Mouse (Mus musculus): ENCODE measurements around the gene Cops3.

Gene Cops3

GRCm38 (mm10) chr11:59810480-59811158 lies 29.0 kb downstream of the Cops3 start:
- no peak for DNase-seq (ENCODE audit: low spot score)

DNA sequence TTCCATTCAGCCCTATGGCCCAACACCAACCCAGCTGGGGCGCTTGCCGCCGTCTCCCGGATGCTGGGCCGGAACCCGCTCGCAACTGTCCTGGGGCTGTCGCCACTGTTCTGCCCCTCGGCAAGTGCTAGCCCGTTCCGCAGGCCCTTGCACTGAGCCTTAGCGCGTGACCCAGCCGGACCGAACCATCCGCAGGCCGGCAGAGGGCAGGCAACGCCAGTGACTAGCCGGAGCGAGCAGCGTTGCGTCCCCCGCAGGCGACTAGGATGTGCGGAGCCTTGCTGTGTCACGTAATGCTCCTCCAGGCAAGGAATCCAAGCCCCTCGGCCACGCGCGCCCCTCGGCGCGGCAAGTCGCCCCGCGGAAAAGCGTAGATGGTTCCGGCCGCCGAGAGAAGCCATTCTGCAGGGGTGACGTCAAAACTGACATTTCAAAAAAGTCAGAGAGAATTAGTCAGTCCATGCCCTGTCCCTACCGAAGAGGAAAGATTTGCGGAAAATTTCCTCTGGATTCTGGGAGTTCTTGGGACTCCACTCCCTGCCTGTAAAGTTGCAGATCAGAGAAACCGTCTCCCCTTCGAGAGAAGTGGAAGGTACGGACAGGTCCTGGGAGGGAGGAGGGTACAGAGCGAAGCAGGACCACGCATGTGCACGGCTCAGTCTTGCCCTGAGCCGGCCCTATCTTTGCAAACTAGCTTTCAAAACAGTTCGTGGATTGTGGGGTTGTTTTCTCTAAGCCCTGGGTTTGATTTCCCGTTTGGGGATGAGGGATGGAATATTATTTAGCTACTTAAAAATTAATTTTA lies 29.8 kb downstream of the Cops3 start, which contains the start of gene Flcn:
Gene Flcn, minus strand, starts transcription at position 347 of the 805 bp plus-strand sequence.
- DNase-seq (ENCODE audit: low spot score): peak; percentile 82

- no peak for DNase-seq (ENCODE audit: low spot score)
These were observed 30.5 kb downstream of the Cops3 start for GRCm38 (mm10) chr11:59809071-59809669.

DNA sequence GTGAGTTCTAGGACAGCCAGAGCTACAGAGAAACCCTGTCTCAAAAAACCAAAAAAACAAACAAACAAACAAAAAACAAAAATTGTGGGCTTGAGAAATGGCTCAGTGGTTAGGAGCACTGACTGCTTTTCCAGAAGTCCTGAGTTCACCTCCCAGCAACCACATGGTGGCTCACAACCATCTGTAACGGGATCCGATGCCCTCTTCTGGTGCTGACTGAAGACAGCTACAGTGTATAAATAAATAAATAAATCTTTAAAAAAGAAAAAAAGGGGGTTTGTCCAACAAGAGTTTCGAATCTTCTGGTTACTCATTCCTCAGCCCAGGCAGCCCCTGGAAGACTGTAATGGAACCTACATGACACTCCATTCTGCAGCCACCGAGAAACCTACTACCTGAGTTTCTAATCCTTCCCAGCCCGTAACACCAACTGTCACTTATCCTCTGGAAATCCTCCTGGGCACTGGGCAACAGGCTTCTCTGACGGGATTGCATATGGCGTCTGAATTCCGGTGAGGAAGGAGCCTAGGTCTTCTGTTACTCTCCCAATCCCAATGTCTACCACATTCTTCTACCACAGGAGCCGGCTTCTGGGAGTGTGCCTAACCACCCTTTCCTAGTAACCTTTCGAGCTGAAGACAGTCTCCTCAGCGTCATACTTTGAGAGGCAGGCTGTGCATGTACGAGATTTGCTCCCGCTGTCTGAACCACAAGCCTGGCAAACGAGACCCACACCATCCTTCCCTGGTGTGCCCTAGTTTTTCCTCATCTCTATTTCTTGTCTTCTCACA lies 31.3 kb downstream of the Cops3 start:
- no peak for DNase-seq (ENCODE audit: low spot score)

GRCm38 (mm10) chr11:59805656-59806055 lies 34.0 kb downstream of the Cops3 start:
- no peak for DNase-seq (ENCODE audit: low spot score)

- DNase-seq (ENCODE audit: low spot score): no peak
These were observed 34.4 kb downstream of the Cops3 start for GRCm38 (mm10) chr11:59805256-59805655.

- DNase-seq (ENCODE audit: low spot score): no peak
These were observed 35.1 kb downstream of the Cops3 start for GRCm38 (mm10) chr11:59804409-59805110.

DNA sequence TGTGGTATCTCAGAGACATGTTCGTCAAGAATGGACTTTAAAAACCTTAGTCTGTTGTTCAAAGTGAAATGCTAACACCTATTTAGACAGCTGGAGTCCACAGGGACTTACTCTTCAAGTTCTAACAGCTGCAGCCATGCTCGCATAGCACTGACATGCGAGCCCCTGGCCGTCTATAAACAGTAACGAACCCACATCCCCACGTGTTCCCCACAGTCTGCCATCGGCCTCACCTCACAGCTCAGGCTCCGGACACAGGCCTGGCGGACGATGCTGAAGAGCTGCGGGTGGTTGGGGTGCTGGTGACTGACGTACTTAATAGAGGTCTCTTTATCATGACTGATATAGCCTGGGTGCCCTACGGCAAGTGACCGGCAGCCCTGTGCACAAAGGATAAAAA lies 36.1 kb downstream of the Cops3 start:
- no peak for DNase-seq (ENCODE audit: low spot score)

DNA sequence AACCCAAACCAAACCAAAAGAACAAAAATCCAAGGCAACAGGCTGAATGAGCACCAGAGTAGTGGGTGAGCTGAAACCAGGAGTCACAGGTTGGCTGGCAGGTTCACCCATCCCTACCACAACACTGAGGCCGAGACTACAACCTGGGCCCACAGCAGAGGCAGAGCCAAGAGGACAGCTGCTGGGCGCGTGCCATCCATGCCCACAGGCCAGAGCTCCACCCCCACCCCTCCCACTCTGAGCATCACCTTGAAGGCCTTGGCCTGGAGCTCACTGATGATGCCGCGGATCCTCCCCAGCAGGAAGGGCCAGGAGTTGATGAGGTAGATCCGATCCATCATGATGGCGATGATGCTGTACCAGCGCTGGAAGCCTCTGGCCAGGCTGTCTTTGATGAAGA lies 37.8 kb downstream of the Cops3 start:
- no peak for DNase-seq (ENCODE audit: low spot score)

GRCm38 (mm10) chr11:59800412-59800811 lies 39.2 kb downstream of the Cops3 start:
- DNase-seq (ENCODE audit: low spot score): no peak

DNA sequence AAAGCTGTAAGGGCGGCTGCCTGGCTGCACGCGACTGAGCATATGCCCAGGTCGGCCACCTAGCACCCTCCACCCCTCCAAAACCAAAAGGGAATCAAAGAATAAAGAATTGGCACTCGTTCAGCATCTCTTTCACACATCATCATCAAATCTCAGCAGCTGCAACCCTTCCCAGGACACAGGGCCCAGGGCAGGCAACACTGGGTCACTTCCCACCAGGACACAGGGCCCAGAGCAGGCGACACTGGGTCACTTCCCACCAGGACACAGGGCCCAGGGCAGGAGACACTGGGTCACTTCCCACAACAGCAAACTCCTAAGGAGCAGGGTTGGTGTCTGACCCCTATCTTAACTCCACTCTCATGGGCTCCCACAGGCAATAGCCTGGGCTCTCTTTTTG lies 46.2 kb downstream of the Cops3 start:
- DNase-seq (ENCODE audit: low spot score): no peak

DNA sequence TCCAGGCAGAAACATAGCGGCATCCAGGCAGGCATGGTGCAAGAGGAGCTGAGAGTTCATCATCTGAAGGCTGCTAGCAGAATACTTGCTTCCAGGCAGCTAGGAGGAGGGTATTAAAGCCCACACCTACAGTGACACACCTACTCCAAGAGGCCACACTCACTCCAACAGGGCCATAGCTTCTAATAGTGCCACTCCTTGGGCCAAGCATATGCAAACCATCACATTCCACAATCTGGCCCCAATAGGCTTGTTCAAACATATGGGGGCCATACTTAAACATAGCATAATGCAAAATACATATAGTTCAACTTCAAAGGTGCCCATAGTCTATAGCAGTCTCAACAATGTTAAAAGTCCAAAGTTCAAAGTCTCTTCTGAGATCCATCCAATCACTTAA lies 50.3 kb downstream of the Cops3 start:
- DNase-seq (ENCODE audit: low spot score): no peak

GRCm38 (mm10) chr11:59787199-59787781 lies 52.3 kb downstream of the Cops3 start, which contains the start of gene Pld6:
Pld6 (minus strand) TSS chr11:59787645.
- DNase-seq (ENCODE audit: low spot score): peak; percentile 85

DNA sequence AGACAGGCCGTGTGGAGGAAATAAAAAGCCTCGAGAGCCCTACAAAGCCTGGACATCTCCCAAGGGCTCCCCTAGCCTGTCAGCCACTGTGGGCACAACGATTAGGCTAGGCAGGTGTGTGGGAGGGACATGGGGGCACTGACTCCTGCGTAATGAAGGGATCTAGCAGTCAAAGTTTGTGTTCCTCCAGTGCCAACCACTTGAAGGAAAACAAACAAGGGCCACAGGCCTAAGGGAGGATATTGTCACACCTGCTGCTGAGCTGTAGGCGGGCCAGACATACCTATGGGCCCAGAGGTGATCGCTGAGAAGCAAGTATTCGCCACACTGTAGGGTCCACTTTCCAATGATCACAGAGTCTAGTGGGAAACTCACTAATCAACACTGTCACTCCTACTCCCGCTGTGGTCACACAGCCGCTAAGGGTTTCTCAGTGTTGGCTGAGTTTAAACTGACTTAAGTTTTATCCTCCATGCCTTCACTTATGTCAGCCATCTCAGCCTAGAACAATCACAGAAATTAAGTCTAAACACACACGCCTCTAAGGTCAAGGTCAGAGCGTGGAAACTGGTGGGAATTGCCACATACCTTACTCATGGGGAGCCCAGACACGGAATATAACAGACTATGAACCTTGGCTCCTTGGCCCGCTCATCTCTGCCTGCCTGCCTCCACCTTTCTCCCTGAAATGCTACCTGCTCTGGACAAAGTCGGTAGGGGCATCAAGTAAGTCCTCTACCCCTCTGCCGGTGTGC lies 53.0 kb downstream of the Cops3 start:
- DNase-seq (ENCODE audit: low spot score): no peak

DNA sequence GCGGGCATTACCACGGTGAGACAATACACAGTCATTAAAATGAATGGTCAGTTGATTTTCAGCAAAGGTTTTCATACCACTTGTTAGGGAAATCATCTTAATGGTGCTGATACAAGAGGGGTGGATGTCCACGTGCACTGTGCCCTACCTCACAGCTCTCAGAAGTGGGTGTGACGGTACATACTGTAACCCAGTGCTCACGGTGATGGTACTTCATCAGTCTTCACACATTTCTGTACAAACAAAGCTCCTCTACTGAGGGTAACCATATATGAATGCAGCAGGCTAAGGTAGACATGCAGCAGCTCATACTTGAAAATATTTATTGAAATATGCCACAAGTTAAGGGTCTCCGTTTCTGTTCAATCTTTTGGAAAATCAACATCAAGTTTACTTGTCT lies 56.0 kb downstream of the Cops3 start:
- no peak for DNase-seq (ENCODE audit: low spot score)

DNA sequence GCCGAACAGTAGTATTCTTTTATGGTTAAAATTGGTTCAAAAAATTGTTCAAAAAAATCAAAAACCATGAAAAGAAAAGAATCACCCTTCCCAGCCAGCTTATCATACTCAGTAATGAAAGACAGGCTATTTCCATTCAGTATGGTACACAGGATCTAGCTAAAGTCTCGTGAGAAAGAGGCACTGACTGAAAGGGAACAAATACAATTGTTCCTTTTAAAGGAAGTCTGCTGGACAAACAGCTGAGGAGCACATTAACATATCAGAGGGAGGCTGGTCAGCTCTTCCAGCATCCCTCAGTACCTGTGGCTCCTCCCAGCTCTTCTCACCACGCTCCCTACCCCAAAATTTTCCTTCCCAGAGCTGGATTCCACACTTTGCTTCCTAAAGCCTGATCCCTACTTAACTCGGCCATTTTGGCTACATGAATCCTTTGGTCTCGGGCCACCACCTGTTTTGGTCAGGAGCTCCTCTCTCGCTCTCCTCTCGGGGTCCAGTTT lies 57.5 kb downstream of the Cops3 start:
- no peak for DNase-seq (ENCODE audit: low spot score)

DNA sequence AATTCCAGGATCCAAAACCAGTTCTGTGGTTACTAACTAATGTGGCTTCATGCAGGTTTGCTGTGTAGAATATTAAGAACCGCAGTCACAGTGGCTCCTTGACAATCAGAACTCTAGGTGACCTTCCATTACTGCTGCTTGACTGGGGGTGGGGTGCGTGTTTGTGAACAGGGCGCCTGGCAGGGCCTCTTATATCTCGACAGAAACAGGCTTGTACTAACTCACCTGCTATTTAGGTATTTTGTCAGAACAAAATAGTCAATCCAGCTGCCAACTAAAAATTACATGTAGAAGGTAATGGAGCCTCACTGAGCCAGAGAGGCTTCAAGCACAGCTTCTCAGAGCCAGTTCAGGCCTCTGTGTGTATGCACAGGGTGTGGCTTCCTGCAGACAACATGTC lies 59.4 kb downstream of the Cops3 start:
- DNase-seq (ENCODE audit: low spot score): no peak

DNA sequence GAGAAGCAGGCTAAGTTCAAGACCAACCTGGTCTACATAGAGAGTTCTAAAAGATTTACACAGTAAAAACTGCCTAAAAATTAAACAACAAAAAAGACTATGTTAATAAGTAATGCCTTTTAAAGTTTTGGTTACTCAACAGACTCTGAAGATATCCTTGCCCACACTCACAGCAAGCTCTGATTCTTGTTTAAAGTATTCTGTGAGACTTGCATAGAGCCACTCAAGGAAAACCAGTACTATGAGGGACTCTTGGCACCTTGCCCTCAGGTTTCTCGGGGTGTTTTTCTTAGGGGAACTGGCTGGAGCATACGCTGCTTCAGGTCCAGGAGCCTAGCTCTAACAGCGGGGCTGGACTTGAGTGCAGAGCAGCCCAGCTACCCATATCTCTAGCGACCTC lies 60.2 kb downstream of the Cops3 start:
- DNase-seq (ENCODE audit: low spot score): no peak

- no peak for DNase-seq (ENCODE audit: low spot score)
These were observed 60.8 kb downstream of the Cops3 start for GRCm38 (mm10) chr11:59778874-59779223.

- DNase-seq (ENCODE audit: low spot score): peak; percentile 87
These were observed 61.3 kb downstream of the Cops3 start for GRCm38 (mm10) chr11:59778181-59778873.

Measured in testis, postnatal 10 days (tissue).